Mouse (Mus musculus) ZHBTc4 (cell line): ENCODE results near the gene H2-Aa.

ENCODE experiments used
- DNase-seq: peaks from one replicate; pipeline ENCODE4 v3.0.0-alpha.2; 2011; ENCODE audit warnings: low read depth, low spot score

Gene H2-Aa

DNA sequence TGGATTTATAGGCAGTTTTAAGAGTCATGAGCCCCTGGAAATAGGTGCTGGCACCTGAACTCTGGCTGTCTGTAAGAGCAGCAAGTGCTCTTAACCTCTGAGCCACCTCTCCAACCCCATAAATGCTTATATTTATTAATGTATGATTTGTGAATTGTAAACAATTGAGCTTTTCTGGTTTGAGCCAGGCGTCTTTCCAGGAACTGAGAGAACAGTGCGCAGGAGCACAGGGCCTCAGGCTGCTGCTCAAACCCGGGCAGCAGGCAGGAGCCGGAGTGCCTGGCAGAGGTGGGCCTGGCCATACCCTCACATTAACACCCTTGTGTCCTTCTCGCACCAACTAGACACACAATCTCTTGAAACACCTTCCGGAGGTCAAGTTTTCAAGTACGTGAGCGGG is 12.4 kb upstream of the H2-Aa start:
- no peak for DNase-seq

DNA sequence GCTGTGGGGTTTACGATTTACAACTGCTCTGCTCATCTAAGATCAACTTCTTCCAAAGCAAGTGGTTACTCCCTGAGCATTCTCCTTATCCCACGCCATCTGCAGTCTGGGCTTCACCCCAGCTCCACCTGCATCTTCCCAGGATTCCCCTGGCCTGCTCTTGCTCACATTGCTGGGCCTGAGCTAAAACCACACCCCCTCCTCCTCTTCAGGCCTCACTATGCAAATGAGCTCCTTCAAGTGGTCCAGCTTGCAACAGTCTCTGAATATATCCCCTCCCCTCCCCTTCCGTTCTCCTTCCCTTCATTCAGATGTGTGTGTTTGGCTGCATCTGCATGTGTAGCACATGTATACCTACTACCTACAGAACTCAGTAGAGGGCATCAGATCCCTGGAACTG is 11.7 kb upstream of the H2-Aa start:
- peak; percentile 60 for DNase-seq

DNA sequence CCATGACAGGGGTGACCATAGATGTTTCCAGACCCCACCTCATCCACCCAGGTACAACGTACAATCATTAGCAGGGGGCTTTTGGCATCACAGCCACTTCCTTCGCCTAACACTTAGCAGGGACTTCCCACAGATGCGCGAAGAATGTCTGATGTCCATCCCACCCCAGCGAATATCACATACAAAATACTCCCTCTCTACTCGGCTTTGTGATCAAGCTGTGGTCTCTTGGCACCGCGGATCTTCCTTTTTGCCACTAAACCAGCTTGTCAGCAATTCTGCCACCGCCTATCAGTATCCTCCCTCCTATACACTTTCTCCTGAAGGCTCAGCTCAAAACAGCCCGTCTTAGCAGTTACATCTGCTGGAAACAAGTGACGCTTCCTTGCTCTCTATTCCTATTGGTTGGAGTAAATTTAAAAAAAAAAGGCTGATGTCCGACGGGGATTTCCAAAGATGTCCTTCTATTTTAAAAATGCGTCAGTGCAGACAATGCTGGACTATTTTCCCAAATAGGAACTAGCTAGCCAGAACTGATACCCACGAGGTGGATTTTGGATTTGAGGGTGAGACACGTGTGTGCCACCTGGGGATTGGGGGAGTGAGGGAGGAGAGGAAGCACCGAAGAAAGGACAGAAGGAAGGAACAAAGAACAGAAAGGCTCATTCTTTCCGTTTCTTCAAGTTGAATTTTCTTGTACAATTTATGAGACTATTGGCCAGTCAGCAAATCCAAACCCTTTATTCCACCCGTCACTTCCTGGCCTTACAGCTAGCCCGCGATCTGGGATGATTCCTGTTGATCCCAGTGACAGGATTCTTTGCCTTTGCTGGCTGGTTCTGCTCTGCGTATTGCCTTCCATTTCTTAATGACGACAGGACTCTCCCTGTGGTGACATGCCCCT is 8.5 kb upstream of the H2-Aa start:
- DNase-seq: peak; percentile 64

DNA sequence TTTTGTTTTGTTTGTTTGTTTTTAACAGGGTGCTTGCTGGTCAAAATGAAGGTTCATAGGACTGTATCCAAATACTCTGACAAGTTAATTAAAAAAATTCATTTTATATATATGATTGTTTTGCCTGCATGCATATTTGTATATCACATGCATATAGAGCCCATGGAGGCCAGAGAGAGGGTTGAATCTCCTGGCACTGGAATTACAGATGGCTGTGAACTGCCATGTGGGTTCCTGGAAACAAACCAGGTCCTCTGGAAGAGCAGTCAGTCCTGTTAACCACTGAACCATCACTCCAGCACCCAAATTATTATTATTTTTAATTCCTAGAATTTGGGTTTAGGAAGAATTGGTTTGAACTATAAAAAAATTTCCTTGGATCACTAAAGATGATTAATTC is 7.7 kb upstream of the H2-Aa start:
- no peak for DNase-seq

DNA sequence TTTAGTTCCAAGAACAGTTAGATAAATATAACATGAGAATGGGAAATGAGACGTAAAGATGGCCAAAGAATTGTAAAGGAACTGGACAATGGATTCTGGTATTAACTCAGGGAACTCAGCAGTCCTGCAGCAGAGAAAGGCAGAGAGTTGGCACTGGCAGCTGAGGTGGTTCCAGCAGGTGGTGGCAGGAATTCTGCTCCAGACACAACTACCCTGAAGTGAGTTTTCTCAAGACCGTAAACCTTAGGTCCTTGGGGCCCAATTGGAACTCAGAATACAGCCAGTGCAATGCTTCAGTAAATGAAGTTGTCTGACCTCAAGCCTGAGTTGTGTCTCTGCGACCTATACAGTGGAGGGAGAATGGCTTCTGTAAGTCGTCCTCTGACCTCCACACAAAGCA is 6.6 kb upstream of the H2-Aa start:
- DNase-seq: no peak

DNA sequence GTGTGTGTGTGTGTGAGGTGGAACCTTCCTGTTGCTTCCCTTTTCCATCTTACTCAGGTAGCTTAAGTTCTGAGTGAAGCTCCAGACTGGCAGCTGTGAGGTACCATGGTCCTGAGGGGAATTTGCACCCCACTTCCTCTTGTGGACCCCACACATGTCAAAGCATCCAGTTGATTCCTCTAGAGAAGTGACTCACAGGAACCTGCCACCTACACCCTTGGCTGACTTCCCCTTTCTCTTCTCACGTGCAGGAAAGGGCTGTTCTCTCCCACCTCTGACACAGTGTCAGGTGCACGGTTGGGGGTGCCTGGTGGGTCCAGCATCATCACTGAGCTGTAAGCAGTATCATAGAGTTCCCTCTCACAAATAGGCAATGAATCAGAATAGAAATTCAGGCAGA is 5.9 kb upstream of the H2-Aa start:
- no peak for DNase-seq

DNA sequence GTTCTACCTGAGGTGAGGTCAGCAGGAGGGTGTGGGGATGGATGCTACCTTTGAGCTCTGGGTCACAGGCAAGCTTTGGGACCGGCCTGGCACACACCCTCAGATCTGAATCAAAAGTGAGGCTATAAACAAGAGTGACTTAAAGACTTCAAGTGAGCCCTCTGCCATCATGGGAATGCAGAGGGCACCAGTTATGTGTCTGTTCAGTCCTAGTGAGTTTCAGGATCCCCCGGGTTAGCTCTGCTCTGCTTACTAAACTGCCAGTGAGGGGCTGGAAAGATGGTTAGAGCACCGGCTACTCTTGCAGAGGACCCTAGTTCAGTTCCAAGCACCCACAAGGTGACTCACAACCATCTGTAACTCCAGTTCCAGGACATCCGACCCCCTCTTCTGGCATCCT is 4.9 kb upstream of the H2-Aa start:
- DNase-seq: no peak

DNA sequence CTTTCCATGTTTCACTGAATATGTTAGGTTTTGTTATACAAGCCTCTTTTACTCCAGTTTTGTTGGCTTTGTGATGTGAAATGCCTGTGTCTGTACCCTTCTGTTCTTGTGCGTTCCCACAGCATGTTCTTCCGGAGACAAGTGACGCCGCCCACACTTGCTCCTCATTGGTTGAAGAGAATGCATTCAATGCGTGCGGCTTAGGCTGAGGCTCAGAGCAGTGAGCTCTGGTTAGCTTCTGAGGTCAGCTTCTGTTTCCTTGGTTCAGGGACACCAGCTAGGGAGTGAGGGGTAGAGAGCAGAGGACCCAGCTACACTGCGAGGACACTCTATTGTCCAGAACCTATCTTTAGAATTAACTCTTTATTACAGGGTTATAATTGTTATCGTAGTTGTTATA is 4.0 kb upstream of the H2-Aa start:
- peak; percentile 82 for DNase-seq

DNA sequence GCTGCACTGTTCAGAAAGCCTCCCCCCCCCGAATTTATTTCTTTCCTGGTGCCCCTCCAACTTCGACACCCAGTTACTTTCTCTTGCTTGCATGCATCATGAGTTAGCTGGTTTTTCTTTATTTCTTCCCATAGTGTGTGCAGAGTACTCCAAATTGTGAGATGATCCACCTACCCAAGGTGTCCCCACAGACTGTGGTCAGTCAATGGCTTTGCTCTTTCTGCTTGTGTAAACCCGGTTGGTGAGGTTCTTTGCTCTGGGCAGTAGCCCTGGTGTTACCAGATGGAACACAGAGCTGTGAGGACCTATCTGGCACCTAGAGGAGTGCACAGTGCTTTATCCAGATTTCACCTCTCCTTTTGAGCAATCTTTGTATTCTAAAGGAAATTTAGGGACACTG is 508 bp upstream of the H2-Aa start:
- DNase-seq: no peak

DNA sequence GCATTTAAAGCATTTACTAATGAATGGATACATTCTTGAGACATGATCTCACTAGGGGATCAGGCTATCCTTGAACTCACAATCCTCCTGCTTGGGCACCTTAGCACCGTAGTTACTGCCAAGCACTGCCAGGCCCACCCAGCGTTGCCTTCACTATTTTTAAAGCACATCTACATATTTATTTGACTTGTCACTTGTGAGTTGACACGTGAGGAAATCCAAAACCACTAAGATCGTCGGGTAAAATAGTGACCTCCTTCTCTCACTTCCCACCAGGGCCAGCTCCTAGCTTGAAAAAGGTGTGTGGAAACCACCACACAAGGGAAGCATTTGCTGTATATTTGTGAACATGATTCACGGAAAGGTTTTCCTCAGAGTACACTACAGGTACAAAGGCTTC is 624 bp downstream of the H2-Aa start:
- DNase-seq: no peak

DNA sequence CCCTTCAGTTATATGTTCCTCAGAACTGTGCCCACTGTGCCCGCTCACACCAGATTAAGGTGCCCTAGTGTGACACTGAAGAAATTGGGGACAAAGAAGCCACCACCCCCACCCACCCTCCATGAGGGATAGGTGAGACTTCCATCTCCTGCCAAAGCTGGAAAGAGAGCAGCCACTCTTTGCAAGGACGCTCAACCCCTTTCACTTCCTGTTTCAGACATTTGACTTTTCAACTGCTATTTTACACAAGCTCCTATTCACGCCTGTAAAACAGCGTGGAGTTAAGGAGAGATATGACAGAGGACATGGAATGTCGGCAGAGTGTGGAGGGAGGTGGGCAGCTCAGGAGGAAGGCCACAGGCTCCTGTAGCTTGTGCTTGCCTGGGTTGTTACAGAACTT is 1.1 kb downstream of the H2-Aa start:
- DNase-seq: no peak

DNA sequence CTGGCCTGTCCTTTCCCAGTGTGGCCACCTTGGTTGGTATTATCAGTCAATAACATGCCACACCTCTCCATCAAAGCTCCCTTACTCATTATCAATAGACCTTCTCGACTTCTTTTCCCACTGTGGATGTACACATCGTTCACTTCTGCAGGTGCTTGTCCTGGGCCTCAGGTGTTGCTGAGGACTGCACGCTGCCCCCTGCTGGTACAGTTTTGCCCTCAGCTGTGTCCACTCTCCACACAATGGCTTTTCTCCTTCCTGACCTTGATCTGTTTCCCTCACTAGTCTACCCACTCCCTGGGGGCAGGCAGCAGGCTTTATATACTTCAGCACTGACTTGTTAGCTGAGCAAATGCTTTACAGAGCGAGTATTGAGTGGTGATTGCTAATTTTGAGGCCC is 1.8 kb downstream of the H2-Aa start:
- no peak for DNase-seq

DNA sequence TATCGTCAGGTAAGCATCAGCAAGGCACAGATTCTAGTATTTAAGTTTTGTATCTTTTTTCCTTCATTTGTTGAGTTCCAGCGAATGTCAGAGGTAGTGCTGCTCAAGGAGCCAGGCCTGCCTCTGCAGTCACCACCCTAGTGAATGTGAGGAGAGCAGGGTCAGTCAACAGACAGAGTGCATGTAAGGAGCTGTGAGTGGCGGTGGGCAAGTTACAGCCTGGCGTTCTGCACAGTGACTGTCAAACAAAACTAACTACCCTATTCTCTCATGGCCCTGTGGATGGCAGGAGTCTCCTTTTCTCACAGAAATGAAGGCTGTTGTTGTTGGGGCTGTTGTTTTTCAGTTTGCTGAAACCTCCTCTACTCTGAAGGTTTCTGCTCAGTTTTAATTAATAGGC is 2.3 kb downstream of the H2-Aa start:
- no peak for DNase-seq

DNA sequence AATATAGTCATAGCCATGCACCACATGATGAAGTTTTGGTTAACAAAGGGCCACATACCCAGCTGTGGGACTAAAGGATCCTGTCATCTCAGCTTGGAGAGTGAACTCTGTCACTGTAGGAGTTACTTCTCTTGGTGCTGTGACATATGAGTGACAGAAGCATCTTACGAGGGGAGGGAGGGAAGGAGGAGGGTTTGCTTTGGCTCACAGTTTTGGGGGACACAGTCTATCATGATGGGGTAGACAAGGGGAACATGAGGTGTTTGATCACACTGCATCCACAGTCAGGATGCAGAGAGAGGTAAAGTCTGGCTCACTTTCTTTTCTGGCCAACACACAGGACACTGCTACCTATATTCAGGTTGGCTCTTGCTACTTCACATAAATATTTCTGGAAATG is 5.8 kb downstream of the H2-Aa start:
- no peak for DNase-seq

DNA sequence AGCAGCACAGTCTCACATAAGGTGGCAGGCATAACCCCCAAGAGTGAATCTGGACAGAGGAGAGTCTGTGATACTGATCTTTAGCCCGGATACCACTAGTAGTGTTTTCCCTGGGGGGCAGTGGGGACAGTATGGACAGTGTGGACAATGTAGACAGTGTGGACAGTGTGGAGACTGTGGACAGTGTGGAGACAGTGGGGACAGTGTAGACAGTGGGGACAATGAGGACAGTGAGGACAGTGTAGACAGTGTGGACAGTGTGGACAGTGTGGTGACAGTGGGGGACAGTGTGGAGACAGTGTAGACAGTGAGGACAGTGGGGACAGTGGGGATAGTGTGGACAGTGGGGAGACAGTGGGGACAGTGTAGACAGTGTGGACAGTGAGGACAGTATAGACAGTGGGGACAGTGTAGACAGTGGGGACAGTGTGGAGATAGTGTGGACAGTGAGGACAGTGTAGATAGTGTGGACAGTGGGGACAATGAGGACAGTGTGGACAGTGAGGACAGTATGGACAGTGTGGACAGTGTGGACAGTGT is 7.1 kb downstream of the H2-Aa start:
- no peak for DNase-seq

DNA sequence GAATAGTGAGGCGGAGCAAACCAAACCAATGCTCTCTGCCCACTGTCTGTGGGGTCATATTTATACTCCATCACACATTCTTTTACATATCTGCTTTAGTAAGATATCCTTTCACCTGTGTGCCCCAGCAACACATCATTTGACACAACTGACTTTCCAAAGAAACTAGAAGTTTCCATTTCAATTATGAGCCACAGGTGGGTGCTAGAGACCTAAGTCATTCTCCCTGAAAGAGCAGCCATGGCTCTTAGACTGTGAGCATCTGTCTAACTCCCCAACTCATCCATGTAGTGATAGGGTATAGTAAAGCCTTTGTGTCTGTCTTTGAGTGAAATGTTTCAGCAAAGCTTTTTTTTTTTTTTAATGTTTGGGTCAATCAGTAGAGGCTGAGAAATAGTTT is 15.5 kb downstream of the H2-Aa start:
- no peak for DNase-seq

DNA sequence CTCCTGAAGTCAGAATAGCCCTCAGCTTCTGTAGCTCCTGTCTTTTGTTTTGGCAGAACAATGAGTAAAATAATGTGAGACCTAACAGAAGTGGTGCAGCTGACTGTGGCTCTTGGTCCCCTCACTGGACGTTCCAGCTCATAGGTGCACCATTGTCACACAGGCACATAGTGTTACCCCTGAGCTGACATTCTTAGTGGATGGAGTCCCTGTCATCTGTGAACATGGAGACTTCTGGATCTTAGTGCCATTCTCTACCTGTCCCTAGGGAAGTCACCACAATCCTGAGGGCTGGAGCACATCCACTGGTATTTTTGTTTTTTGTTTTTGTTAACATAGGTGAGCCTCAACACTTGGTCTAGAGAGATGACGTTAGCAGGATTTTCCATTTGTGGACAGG is 16.7 kb downstream of the H2-Aa start:
- DNase-seq: no peak

DNA sequence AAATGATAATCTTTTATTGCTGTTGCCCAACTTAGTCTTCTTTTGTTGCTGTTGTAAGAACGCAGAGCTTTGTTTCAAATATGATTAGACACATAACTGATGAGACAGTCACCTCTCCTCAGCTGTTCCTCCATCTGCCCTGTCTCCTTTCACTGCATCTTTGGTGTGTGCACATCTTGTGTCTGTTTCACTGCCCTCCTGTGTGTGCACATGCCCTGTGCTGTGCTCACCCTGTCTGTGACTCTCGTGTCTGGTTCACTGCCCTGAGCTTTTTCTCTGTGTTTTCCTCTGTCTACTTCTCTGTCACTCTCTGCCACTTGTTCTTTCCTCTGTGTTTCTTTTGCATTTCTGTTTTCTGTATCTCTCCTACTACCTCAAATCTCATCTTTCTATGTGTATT is 17.4 kb downstream of the H2-Aa start:
- no peak for DNase-seq

DNA sequence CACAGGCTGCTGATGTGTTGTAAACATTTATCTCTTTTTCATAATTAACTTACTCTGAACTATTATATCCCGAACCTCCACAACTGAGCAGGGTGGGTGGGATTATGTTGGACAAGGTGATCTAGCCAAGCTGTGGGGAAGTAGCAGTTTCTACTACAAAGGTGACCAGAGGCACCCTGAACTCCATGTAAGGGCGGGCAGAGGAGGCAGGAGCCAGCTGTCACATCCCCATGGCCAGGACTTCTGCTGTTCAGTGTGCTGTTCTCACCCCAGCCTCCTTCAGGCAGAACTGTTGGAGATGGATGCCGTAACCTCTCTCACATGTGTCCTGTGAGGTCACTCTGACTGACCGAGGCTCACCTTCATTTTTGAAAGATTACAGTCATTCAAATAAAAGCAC is 17.8 kb downstream of the H2-Aa start:
- no peak for DNase-seq

DNA sequence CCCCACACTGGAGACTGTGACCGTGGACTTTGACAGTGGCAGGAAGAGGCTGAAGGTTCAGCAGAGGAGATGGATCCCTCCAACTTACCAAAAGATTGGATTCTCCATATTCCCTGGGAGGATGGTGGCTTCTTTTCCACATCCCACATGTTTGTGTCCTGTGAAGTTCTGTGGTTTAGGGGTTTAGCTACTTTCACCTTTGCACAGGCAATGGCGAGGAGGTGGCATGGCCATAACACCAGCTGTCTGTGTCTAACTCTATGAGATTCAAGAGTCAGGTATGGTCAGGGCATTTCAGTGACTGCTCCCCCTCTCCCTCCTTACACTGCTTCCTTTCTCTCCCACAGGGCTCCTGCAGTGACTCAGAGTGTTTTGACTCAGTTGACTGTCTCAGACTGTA is 18.9 kb downstream of the H2-Aa start:
- DNase-seq: no peak

DNA sequence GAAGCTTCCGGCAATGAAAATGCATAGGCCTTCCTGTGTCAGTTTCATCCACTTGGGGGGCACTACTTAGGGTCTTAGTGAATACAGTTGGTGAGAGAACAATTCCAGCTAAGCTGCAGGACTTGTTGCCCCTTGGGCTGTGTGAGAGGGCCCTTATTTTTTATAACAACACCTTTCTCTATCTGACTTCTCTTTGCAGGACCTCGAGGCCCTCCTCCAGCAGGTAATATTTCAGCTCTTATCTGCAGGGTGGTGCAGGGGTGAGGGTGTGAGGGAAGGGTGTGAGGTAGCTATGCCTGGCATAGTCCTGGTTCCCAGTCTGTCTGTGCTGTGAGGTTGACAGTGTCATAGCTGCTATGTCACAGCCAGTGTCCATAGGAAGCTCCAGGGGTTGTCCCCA is 19.4 kb downstream of the H2-Aa start:
- DNase-seq: no peak

DNA sequence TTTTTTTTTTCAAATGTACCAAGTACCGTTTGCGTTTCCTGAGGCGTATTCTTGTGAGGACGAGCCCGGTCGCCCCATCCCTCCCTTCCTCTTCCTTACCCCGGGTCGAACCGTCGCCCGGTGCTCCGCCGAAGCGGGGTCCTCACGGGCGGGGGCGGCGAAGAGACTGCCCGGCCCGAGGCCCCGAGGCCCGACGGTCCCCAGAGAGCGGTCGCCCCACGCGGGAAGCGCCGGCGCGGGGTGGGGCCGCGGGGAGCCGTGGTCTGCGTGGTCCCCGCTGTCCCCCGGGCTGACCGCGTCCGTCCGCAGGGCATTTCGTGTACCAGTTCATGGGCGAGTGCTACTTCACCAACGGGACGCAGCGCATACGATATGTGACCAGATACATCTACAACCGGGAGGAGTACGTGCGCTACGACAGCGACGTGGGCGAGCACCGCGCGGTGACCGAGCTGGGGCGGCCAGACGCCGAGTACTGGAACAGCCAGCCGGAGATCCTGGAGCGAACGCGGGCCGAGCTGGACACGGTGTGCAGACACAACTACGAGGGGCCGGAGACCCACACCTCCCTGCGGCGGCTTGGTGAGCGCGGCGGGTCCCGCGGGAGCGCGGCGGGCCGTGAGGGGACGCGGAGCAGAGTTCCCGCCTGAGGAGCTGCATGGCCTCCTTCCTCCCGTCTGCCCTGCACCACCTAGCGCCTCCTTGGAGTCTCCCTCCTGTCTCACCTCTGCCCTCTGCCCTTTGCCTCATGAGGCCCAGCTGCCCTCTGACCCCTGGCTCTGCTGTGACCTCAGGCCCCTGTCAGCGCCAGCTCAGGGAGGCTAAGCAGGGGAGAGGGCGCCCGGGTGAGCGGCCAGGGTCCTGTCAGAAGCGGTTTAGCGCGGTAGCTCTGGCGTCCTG is 22.9 kb downstream of the H2-Aa start:
- DNase-seq: peak; percentile 64
